Comparison of ENCODE assay signal across 10 mouse cellular contexts in genomic region chr7:126472306-126472705, GRCm38 (mm10). TPM values are rescaled to one million over a fixed set of nuclear protein-coding genes. Genes with fewer than 3 reads are reported as not detected.
DNase-seq lines count a peak whose midpoint lies in the region; ATAC-seq and TF ChIP-seq lines count a peak whose summit lies in the region.
"Had no signal": no experiment of that assay in that cellular context is flagged by ENCODE, and none has a peak within 500 bp of the region (broad histone marks: within the 10 kb centered on the region; RNA-seq: fewer than 3 reads in every experiment).

No protein-coding gene starts in this region.

- no peaks in the 10 kb centered on the region for H3K9me3 ChIP-seq in hindbrain, embryonic 13.5 days
- no peaks in the 10 kb centered on the region for H3K9me3 ChIP-seq in hindbrain, postnatal 0 days (ENCODE audit: low read length)
- no peaks in the 10 kb centered on the region for H3K9me3 ChIP-seq in embryonic facial prominence, embryonic 12.5 days
- no peaks in the 10 kb centered on the region for H3K9me3 ChIP-seq in megakaryocyte, embryonic 14.5 days

- no peak for ATAC-seq in hindbrain, embryonic 13.5 days (ENCODE audit: low FRiP score)
- ATAC-seq in hindbrain, postnatal 0 days, result no peak
- no peak for ATAC-seq in embryonic facial prominence, embryonic 12.5 days (ENCODE audit: insufficient number of reproducible peaks, insufficient read depth, low FRiP score, low TSS enrichment)

- 87% methylated on average over 13 of the region's 13 CpGs for WGBS in hindbrain, embryonic 13.5 days
- 85% methylated on average over 13 of the region's 13 CpGs for WGBS in hindbrain, postnatal 0 days
- 88% methylated on average over 13 of the region's 13 CpGs for WGBS in embryonic facial prominence, embryonic 12.5 days
- 76% methylated on average over 13 of the region's 13 CpGs for WGBS in kidney, adult 2 months

- H3K36me3 ChIP-seq in hindbrain, embryonic 13.5 days, result peaks cover 57% of the 10 kb centered on the region
- peaks cover 31% of the 10 kb centered on the region for H3K36me3 ChIP-seq in hindbrain, postnatal 0 days (ENCODE audit: insufficient read depth, low read length)
- H3K36me3 ChIP-seq in embryonic facial prominence, embryonic 12.5 days, result peaks cover 56% of the 10 kb centered on the region
- H3K36me3 ChIP-seq in megakaryocyte, embryonic 14.5 days (replicated peaks; ENCODE audit: low read length), result peaks cover 63% of the 10 kb centered on the region
- H3K36me3 ChIP-seq in kidney, adult 2 months (ENCODE audit: control insufficient read depth, insufficient read depth, low read length), result no peaks in the 10 kb centered on the region; the same call in none of the 2 replicates

- DNase-seq in hindbrain, postnatal 0 days (ENCODE audit: low spot score), result no peak
- DNase-seq in thymus, postnatal 14 days, result peak; percentile 82
- DNase-seq in kidney, adult 2 months, result no peak
- no peak for DNase-seq in cerebellum, adult 11 months
- no peak for DNase-seq in adrenal gland, adult 8-10 months
- DNase-seq: kidney, postnatal 36 days; lung, postnatal 36 days had no signal

- peak overlapping the region; percentile 25; the same call in 1 of the 2 replicates for H3K9ac ChIP-seq in hindbrain, embryonic 13.5 days
- no peak overlapping the region for H3K9ac ChIP-seq in hindbrain, postnatal 0 days (replicated peaks; ENCODE audit: low read length)
- 0 out of 2 replicates have a peak overlapping the region, but pooled peaks have one; percentile 10 for H3K9ac ChIP-seq in embryonic facial prominence, embryonic 12.5 days

- no peaks in the 10 kb centered on the region for H3K27me3 ChIP-seq in hindbrain, embryonic 13.5 days
- no peaks in the 10 kb centered on the region for H3K27me3 ChIP-seq in hindbrain, postnatal 0 days (ENCODE audit: insufficient read depth, low read length)
- H3K27me3 ChIP-seq in embryonic facial prominence, embryonic 12.5 days, result no peaks in the 10 kb centered on the region
- H3K27me3 ChIP-seq in megakaryocyte, embryonic 14.5 days (replicated peaks), result no peaks in the 10 kb centered on the region
- H3K27me3 ChIP-seq in kidney, adult 2 months (replicated peaks; ENCODE audit: control insufficient read depth, insufficient read depth, low read length), result no peaks in the 10 kb centered on the region

- TF ChIP-seq CTCF in hindbrain, postnatal 0 days (IDR thresholded peaks at IDR 0.05; ENCODE audit: low read depth), result no peak
- no peak for TF ChIP-seq CTCF in kidney, adult 2 months (conservative IDR thresholded peaks at IDR 0.05; ENCODE audit: insufficient read depth, insufficient read length, low read depth, low read length)

- H3K4me2 ChIP-seq in hindbrain, embryonic 13.5 days, result no peak overlapping the region
- no peak overlapping the region for H3K4me2 ChIP-seq in hindbrain, postnatal 0 days (ENCODE audit: low read depth, low read length)
- H3K4me2 ChIP-seq in embryonic facial prominence, embryonic 12.5 days (replicated peaks), result no peak overlapping the region

- no peak for TF ChIP-seq POLR2A in kidney, adult 2 months (IDR thresholded peaks at IDR 0.05; ENCODE audit: low read depth, low read length)

- H3K4me3 ChIP-seq in hindbrain, embryonic 13.5 days, result no peak overlapping the region
- no peak overlapping the region for H3K4me3 ChIP-seq in hindbrain, postnatal 0 days (ENCODE audit: low read length)
- H3K4me3 ChIP-seq in embryonic facial prominence, embryonic 12.5 days, result no peak overlapping the region
- peak overlapping the region; percentile 98 for H3K4me3 ChIP-seq in megakaryocyte, embryonic 14.5 days (replicated peaks)
- no peak overlapping the region for H3K4me3 ChIP-seq in kidney, adult 2 months (ENCODE audit: insufficient read depth, low read depth, low read length)

- no peak overlapping the region for H3K27ac ChIP-seq in hindbrain, embryonic 13.5 days
- H3K27ac ChIP-seq in hindbrain, postnatal 0 days, result no peak overlapping the region
- H3K27ac ChIP-seq in embryonic facial prominence, embryonic 12.5 days, result no peak overlapping the region
- no peak overlapping the region for H3K27ac ChIP-seq in kidney, adult 2 months (ENCODE audit: insufficient read depth, low read depth, low read length)

- peaks cover 33% of the 10 kb centered on the region for H3K4me1 ChIP-seq in hindbrain, embryonic 13.5 days (replicated peaks)
- peaks cover 8% of the 10 kb centered on the region for H3K4me1 ChIP-seq in hindbrain, postnatal 0 days (ENCODE audit: insufficient read depth, low read length)
- peaks cover 16% of the 10 kb centered on the region for H3K4me1 ChIP-seq in embryonic facial prominence, embryonic 12.5 days
- peaks cover 87% of the 10 kb centered on the region for H3K4me1 ChIP-seq in megakaryocyte, embryonic 14.5 days
- H3K4me1 ChIP-seq in kidney, adult 2 months (ENCODE audit: control insufficient read depth, insufficient read depth, low read length), result peaks cover 12% of the 10 kb centered on the region; the same call in 1 of the 2 replicates

RNA-seq across cellular contexts. Expression of gene Sh2b1, which starts 2.9 kb away (rescaled TPM):
- 63.7 and 64.5 TPM in 2 replicates for polyA plus RNA-seq in hindbrain, embryonic 13.5 days (2015; fragmentation: Nextera tagmentation; extraction: Ambion mirVana)
- total RNA-seq in hindbrain, postnatal 0 days (2014; rRNA removed), result 34.1 and 41.1 TPM in 2 replicates
- 50.4 and 54.5 TPM in 2 replicates for polyA plus RNA-seq in hindbrain, postnatal 0 days (2015; fragmentation: Nextera tagmentation; extraction: Ambion mirVana)
- 60.2 and 62.6 TPM in 2 replicates for polyA plus RNA-seq in embryonic facial prominence, embryonic 12.5 days (2016; fragmentation: Nextera tagmentation; extraction: Ambion mirVana)
- 94.0 and 146 TPM in 2 replicates for polyA plus RNA-seq in megakaryocyte, embryonic 14.5 days (2012; ENCODE audit: insufficient read depth, low replicate concordance)
- 62.8 and 71.7 TPM in 2 replicates for polyA plus RNA-seq in kidney, adult 2 months (2012; rRNA removed)
- total RNA-seq in adrenal gland, adult 8-10 months (2022), result 10 to 100 TPM; 54.3 to 78.7 (median 65.2) TPM

RNA-seq across cellular contexts. Expression of gene Atp2a1, which starts 9.4 kb away (rescaled TPM):
- polyA plus RNA-seq in hindbrain, embryonic 13.5 days (2015; fragmentation: Nextera tagmentation; extraction: Ambion mirVana), result 1.5 and 4.1 TPM in 2 replicates
- total RNA-seq in hindbrain, postnatal 0 days (2014; rRNA removed), result 0.99 and 5.4 TPM in 2 replicates
- polyA plus RNA-seq in hindbrain, postnatal 0 days (2015; fragmentation: Nextera tagmentation; extraction: Ambion mirVana), result 0.40 and 0.68 TPM in 2 replicates
- polyA plus RNA-seq in embryonic facial prominence, embryonic 12.5 days (2016; fragmentation: Nextera tagmentation; extraction: Ambion mirVana), result 22.3 and 26.8 TPM in 2 replicates
- 1.1 and 1.4 TPM in 2 replicates for polyA plus RNA-seq in megakaryocyte, embryonic 14.5 days (2012; ENCODE audit: insufficient read depth, low replicate concordance)
- polyA plus RNA-seq in kidney, adult 2 months (2012; rRNA removed), result 0.35 and 144 TPM in 2 replicates
- under 1 TPM in 1 of 4 experiments, not detected in 3; 0.08 TPM for total RNA-seq in adrenal gland, adult 8-10 months (2022)

RNA-seq across cellular contexts. Expression of gene Tufm, which starts 14.9 kb away (rescaled TPM):
- polyA plus RNA-seq in hindbrain, embryonic 13.5 days (2015; fragmentation: Nextera tagmentation; extraction: Ambion mirVana), result 118 and 120 TPM in 2 replicates
- total RNA-seq in hindbrain, postnatal 0 days (2014; rRNA removed), result 62.5 and 66.1 TPM in 2 replicates
- polyA plus RNA-seq in hindbrain, postnatal 0 days (2015; fragmentation: Nextera tagmentation; extraction: Ambion mirVana), result 106 TPM in 2 replicates
- polyA plus RNA-seq in embryonic facial prominence, embryonic 12.5 days (2016; fragmentation: Nextera tagmentation; extraction: Ambion mirVana), result 138 and 141 TPM in 2 replicates
- polyA plus RNA-seq in megakaryocyte, embryonic 14.5 days (2012; ENCODE audit: insufficient read depth, low replicate concordance), result 19.3 and 43.5 TPM in 2 replicates
- 219 and 227 TPM in 2 replicates for polyA plus RNA-seq in kidney, adult 2 months (2012; rRNA removed)
- 100 to 1,000 TPM; 205 to 255 (median 223) TPM for total RNA-seq in adrenal gland, adult 8-10 months (2022)

RNA-seq across cellular contexts. Expression of gene Atxn2l, which starts 30.9 kb away (rescaled TPM):
- polyA plus RNA-seq in hindbrain, embryonic 13.5 days (2015; fragmentation: Nextera tagmentation; extraction: Ambion mirVana), result 61.6 and 65.4 TPM in 2 replicates
- 71.1 and 72.3 TPM in 2 replicates for total RNA-seq in hindbrain, postnatal 0 days (2014; rRNA removed)
- 45.9 and 54.0 TPM in 2 replicates for polyA plus RNA-seq in hindbrain, postnatal 0 days (2015; fragmentation: Nextera tagmentation; extraction: Ambion mirVana)
- 62.9 and 64.0 TPM in 2 replicates for polyA plus RNA-seq in embryonic facial prominence, embryonic 12.5 days (2016; fragmentation: Nextera tagmentation; extraction: Ambion mirVana)
- 956 and 1,090 TPM in 2 replicates for polyA plus RNA-seq in megakaryocyte, embryonic 14.5 days (2012; ENCODE audit: insufficient read depth, low replicate concordance)
- polyA plus RNA-seq in kidney, adult 2 months (2012; rRNA removed), result 70.6 and 90.5 TPM in 2 replicates
- total RNA-seq in adrenal gland, adult 8-10 months (2022), result 100 to 1,000 TPM in 2 of 4 experiments, 10 to 100 TPM in 2; 83.3 to 141 (median 110) TPM

RNA-seq across cellular contexts. Expression of gene Rabep2, which starts 43.7 kb away (rescaled TPM):
- polyA plus RNA-seq in hindbrain, embryonic 13.5 days (2015; fragmentation: Nextera tagmentation; extraction: Ambion mirVana), result 24.3 and 26.8 TPM in 2 replicates
- total RNA-seq in hindbrain, postnatal 0 days (2014; rRNA removed), result 22.2 and 22.5 TPM in 2 replicates
- polyA plus RNA-seq in hindbrain, postnatal 0 days (2015; fragmentation: Nextera tagmentation; extraction: Ambion mirVana), result 19.2 TPM in 2 replicates
- 35.3 and 36.7 TPM in 2 replicates for polyA plus RNA-seq in embryonic facial prominence, embryonic 12.5 days (2016; fragmentation: Nextera tagmentation; extraction: Ambion mirVana)
- polyA plus RNA-seq in megakaryocyte, embryonic 14.5 days (2012; ENCODE audit: insufficient read depth, low replicate concordance), result 97.9 and 143 TPM in 2 replicates
- 24.7 and 25.7 TPM in 2 replicates for polyA plus RNA-seq in kidney, adult 2 months (2012; rRNA removed)
- total RNA-seq in adrenal gland, adult 8-10 months (2022), result 100 to 1,000 TPM in 2 of 4 experiments, 10 to 100 TPM in 2; 52.1 to 174 (median 93.2) TPM
